Mouse (Mus musculus) E14TG2a.4 (cell line): ENCODE results near the gene Polr2h.

Experiments
- CTCF ChIP-seq: conservative IDR thresholded peaks from 2 replicates; pipeline ENCODE4 v1.5.1; 2014; ENCODE audit warnings: low read length
- NANOG ChIP-seq: IDR thresholded peaks from 2 replicates; pipeline ENCODE4 v1.6.1; 2014; ENCODE audit warnings: borderline replicate concordance, low read length, mixed read lengths
- POU5F1 ChIP-seq: IDR thresholded peaks from 2 replicates; pipeline ENCODE4 v1.6.1; 2014; ENCODE audit warnings: low read length, borderline replicate concordance

- TF ChIP-seq CTCF (no peak), NANOG (no peak), POU5F1 (no peak)
Measured at GRCm38 (mm10) chr16:20721808-20722207, 4.3 kb downstream of the Polr2h start.
